ENCODE assay signal across 11 mouse cellular contexts in genomic region chr16:63014453-63014852, GRCm38 (mm10).
A peak's percentile ranks its signal among the peaks of the same experiment; 100 is the strongest.
DNase-seq lines count a peak whose midpoint lies in the region; ATAC-seq and TF ChIP-seq lines count a peak whose summit lies in the region.
"Had no signal": no experiment of that assay in that cellular context is flagged by ENCODE, and none has a peak within 500 bp of the region (broad histone marks: within the 10 kb centered on the region; RNA-seq: fewer than 3 reads in every experiment).

No protein-coding gene starts in this region.

- no peaks in the 10 kb centered on the region for H3K27me3 ChIP-seq in intestine, postnatal 0 days (replicated peaks; ENCODE audit: control insufficient read depth, insufficient read depth, low read length)
- no peaks in the 10 kb centered on the region for H3K27me3 ChIP-seq in intestine, embryonic 15.5 days (replicated peaks)

- no peak overlapping the region for H3K4me2 ChIP-seq in intestine, postnatal 0 days (replicated peaks; ENCODE audit: low read depth)
- H3K4me2 ChIP-seq in intestine, embryonic 15.5 days (replicated peaks) = no peak overlapping the region
- H3K4me2 ChIP-seq: heart, embryonic 11.5 days had no signal

- WGBS in intestine, postnatal 0 days = 35% methylated on average over 7 of the region's 7 CpGs
- 33% methylated on average over 7 of the region's 7 CpGs for WGBS in intestine, embryonic 15.5 days

- H3K27ac ChIP-seq in intestine, postnatal 0 days (ENCODE audit: low read depth, low read length) = no peak overlapping the region
- H3K27ac ChIP-seq in intestine, embryonic 15.5 days = no peak overlapping the region
- H3K27ac ChIP-seq: macrophage had no signal

- no peaks in the 10 kb centered on the region for H3K4me1 ChIP-seq in intestine, postnatal 0 days (replicated peaks; ENCODE audit: control insufficient read depth, insufficient read depth, low read length)
- no peaks in the 10 kb centered on the region for H3K4me1 ChIP-seq in intestine, embryonic 15.5 days (replicated peaks)

- TF ChIP-seq CTCF in intestine, postnatal 0 days (IDR thresholded peaks at IDR 0.05; ENCODE audit: low read depth) = peak; percentile 70

- no peak for ATAC-seq in intestine, postnatal 0 days
- no peak for ATAC-seq in intestine, embryonic 15.5 days
- ATAC-seq: activated CD4-positive, CD25-positive, alpha-beta regulatory T cell, adult 4 months had no signal

- H3K9me3 ChIP-seq in intestine, postnatal 0 days (ENCODE audit: control insufficient read depth) = no peaks in the 10 kb centered on the region
- H3K9me3 ChIP-seq in intestine, embryonic 15.5 days = no peaks in the 10 kb centered on the region

- no peaks in the 10 kb centered on the region for H3K36me3 ChIP-seq in intestine, postnatal 0 days (ENCODE audit: control insufficient read depth, insufficient read depth)
- H3K36me3 ChIP-seq in intestine, embryonic 15.5 days = no peaks in the 10 kb centered on the region

- DNase-seq in right cerebral cortex, adult 18-20 months = peak; percentile 10
- no peak for DNase-seq in right cerebral cortex, postnatal 4 days
- peak; percentile 33 for DNase-seq in cerebellum, adult 9-11 months
- DNase-seq in urinary bladder, adult 2 months (ENCODE audit: low spot score) = no peak
- no peak for DNase-seq in thymus, postnatal 0 days (ENCODE audit: low spot score)
- DNase-seq: kidney, postnatal 25 days had no signal

- no peak overlapping the region for H3K4me3 ChIP-seq in intestine, postnatal 0 days (ENCODE audit: low read depth, low read length)
- H3K4me3 ChIP-seq in intestine, embryonic 15.5 days (replicated peaks) = no peak overlapping the region

- H3K9ac ChIP-seq in intestine, postnatal 0 days (ENCODE audit: low read depth, low read length) = no peak overlapping the region
- H3K9ac ChIP-seq in intestine, embryonic 15.5 days = no peak overlapping the region

Comparison
In these comparisons a context has a peak if more than half of its experiments do, and no peak if none do; other contexts are left out.
1. DNase-seq: peak in right cerebral cortex, adult 18-20 months (single experiment) and cerebellum, adult 9-11 months (single experiment); none in right cerebral cortex, postnatal 4 days (single experiment), urinary bladder, adult 2 months (single experiment) and thymus, postnatal 0 days (single experiment).